Mouse (Mus musculus): ENCODE data around the gene AA467197.

DNA sequence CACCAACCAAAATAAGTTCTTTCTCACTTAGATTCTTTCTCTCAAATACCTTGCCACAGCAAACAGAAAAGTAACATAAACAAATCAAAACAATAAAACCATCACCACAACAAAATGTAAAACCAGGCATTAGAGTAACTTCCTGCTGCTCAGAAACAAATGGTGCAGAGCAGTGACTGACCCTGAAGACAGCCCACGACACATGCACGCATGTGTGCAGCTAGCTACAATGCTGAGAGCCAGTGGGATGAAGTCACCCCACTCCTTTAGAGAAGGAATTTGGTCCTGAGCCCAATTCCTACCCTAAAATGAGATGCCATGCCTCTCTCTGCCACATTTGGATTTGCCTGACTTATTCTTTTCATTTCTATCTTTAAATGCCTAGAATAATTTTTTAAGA lies 35.4 kb upstream of the AA467197 start:
- TF ChIP-seq CTCF (IDR thresholded peaks at IDR 0.05) (no peak), EP300 (IDR thresholded peaks at IDR 0.05) (no peak)

Data from lung, postnatal 0 days (tissue).